Mouse (Mus musculus) lung, postnatal 0 days (tissue): ENCODE measurements around the gene S100a5. TPM values are rescaled to one million over a fixed set of nuclear protein-coding genes. Genes with fewer than 3 reads are reported as not detected.
A peak's percentile ranks its signal among the peaks of the same experiment; 100 is the strongest.

Experiments
- ATAC-seq: fragments of 200-750 bp; cut with Nextera tagmentation; 2 replicates; pipeline ENCODE4 v1.8.0; 2017; ENCODE audit warnings: moderate library complexity
- DNase-seq: peaks from one replicate; pipeline ENCODE4 v3.0.0-alpha.2; 2016; ENCODE audit warnings: low spot score
- H3K27ac ChIP-seq: fragments of 300-500 bp; sonication (generic); 2 replicates; pipeline ENCODE4 v1.5.1; 2014; ENCODE audit warnings: antibody characterized with exemption, mild to moderate bottlenecking, low read length, mixed read lengths
- H3K27me3 ChIP-seq: fragments of 300-500 bp; sonication (generic); replicated peaks from 2 replicates; pipeline ENCODE4 v1.6.1; 2014; ENCODE audit warnings: low read length, mixed read lengths; ENCODE audit not compliant: insufficient read depth
- H3K36me3 ChIP-seq: fragments of 300-500 bp; sonication (generic); 2 replicates; pipeline ENCODE4 v1.6.1; 2014; ENCODE audit warnings: low read length, mixed read lengths; ENCODE audit not compliant: insufficient read depth
- H3K4me1 ChIP-seq: fragments of 300-500 bp; sonication (generic); 2 replicates; pipeline ENCODE4 v1.6.1; 2014; ENCODE audit warnings: antibody characterized with exemption, low read depth, low read length, mixed read lengths; ENCODE audit not compliant: insufficient read depth
- H3K4me2 ChIP-seq: fragments of 300-500 bp; sonication (generic); replicated peaks from 2 replicates; pipeline ENCODE4 v1.6.1; 2014; ENCODE audit warnings: low read depth, mild to moderate bottlenecking, low read length, moderate library complexity, mixed read lengths
- H3K4me3 ChIP-seq: fragments of 300-500 bp; sonication (generic); 2 replicates; pipeline ENCODE4 v1.5.1; 2014; ENCODE audit warnings: low read depth, low read length
- H3K9ac ChIP-seq: fragments of 300-500 bp; sonication (generic); replicated peaks from 2 replicates; pipeline ENCODE4 v1.6.1; 2014; ENCODE audit warnings: low read depth, mild to moderate bottlenecking
- H3K9me3 ChIP-seq: fragments of 300-500 bp; sonication (generic); 2 replicates; pipeline ENCODE4 v1.6.1; 2016; ENCODE audit warnings: low read length, mixed read lengths
- CTCF ChIP-seq: IDR thresholded peaks from 2 replicates; pipeline ENCODE4 v1.5.1; 2016; ENCODE audit warnings: antibody characterized with exemption, mild to moderate bottlenecking
- EP300 ChIP-seq: IDR thresholded peaks from 2 replicates; pipeline ENCODE4 v1.6.1; 2016; ENCODE audit warnings: antibody characterized with exemption, mild to moderate bottlenecking, control low read depth
- WGBS: fragments of 180-500 bp; shearing (Covaris S2); extraction: QIAGEN DNeasy Blood & Tissue Kit; methylation state at CpG from one replicate; pipeline ENCODE4 v1.1.7; 2014; 5-methylcytosine and 5-hydroxymethylcytosine counted together
- polyA plus RNA-seq: library from polyadenylated mRNA; unstranded; fragments of >200 nt; fragmentation: Nextera tagmentation; extraction: Ambion mirVana; gene quantifications from 2 replicates; pipeline ENCODE4 v1.2.1, GENCODE M21; 2015

The S100a5 gene
- polyA plus RNA-seq, 1 experiment from 2014 or later, result not detected

DNA sequence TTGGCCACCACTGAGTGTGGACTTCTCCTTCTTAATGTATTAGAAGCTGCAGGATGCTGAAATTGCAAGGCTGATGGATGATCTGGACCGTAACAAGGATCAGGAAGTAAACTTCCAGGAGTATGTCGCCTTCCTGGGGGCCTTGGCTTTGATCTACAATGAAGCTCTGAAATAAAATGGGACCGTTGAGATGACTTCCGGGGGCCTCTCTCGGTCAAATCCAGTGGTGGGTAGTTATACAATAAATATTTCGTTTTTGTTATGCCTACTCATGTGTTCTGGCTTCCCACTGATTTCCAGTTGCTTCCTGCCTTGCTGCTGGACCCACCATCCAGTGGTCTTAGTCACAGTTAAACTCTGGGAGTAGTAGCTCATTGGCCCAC is 5.8 kb downstream of the S100a5 start:
- H3K9me3 ChIP-seq, result no peaks in the 10 kb centered on the region
- no peaks in the 10 kb centered on the region for H3K27me3 ChIP-seq
- WGBS, result 69% methylated on average over 6 of the region's 6 CpGs
- no peak for DNase-seq
- H3K4me3 ChIP-seq, result peak overlapping the region; percentile 39; the same call in 1 of the 2 replicates
- ATAC-seq, result no peak
- 0 out of 2 replicates have a peak overlapping the region, but pooled peaks have one; percentile 54 for H3K9ac ChIP-seq
- peak overlapping the region; percentile 76 for H3K27ac ChIP-seq
- TF ChIP-seq EP300 (no peak), CTCF (no peak)
- H3K4me2 ChIP-seq, result peak overlapping the region; percentile 65
- H3K4me1 ChIP-seq, result peaks cover 17% of the 10 kb centered on the region
- no peaks in the 10 kb centered on the region for H3K36me3 ChIP-seq

DNA sequence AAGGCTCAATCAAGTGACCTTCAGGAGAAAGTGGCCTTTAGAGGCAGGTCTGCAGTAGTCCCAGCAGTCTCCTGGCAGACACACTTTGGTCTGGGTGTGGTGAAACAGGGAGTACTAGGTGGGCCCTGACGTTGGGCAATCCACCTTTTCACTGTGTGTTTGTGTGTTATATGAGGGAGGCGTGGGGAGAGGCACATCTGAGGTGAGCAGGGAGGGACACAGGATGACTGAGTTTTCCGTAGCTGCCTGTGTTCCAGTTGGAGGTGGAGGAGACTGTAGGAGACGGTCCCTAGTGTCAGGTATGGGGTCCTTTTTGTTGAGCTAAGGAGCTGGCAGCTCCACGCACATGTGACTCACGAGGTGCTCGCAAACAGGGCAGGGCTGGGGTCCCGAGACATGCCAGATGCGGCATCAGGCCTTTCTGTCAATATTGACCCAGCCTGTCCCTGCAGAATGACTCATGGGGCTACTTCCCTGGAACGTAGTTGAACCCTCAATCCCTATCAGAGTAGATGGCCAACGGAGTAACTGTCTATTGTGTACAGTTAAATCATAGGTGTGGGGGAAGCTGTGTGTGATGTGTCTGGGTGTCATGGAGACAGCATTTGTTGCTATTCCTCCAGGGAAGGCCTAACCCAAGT is 6.4 kb downstream of the S100a5 start:
- 50% methylated on average over 11 of the region's 11 CpGs for WGBS
- Histone ChIP-seq H3K36me3 (no peaks in the 10 kb centered on the region), H3K27ac (peak overlapping the region; percentile 76), H3K9ac (no peak overlapping the region), H3K4me2 (peak overlapping the region; percentile 65), H3K27me3 (no peaks in the 10 kb centered on the region), H3K4me3 (peak overlapping the region; percentile 39), H3K4me1 (peaks cover 17% of the 10 kb centered on the region), H3K9me3 (no peaks in the 10 kb centered on the region)
- ATAC-seq (peak; percentile 45), DNase-seq (peak; percentile 70)
- TF ChIP-seq EP300 (no peak), CTCF (0 out of 2 replicates have a peak, but pooled peaks have one; percentile 2)

DNA sequence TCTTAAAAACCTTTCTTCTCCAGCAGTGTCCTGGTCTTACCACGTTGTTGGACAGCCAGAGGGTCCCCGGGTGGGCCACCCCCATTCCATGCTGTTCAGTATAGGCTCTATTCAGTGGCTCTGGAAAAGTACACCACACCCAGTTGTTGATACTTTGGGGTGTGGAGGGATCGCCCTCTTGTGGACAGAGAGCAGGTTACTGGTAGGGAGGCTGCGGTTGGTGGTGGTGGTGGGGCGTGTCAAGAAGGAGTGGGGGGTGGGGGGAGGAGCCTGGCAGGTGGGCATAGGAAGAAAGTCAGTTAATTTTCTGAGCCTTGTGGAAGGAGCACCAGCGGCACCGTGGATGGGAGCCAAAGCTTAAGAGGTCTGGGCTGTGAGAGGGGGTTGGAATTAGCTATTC is 7.1 kb downstream of the S100a5 start:
- H3K4me2 ChIP-seq, result peak overlapping the region; percentile 65
- H3K27ac ChIP-seq, result peak overlapping the region; percentile 76
- peak; percentile 71; the same call in 1 of the 2 replicates for TF ChIP-seq EP300
- peak; percentile 91 for TF ChIP-seq CTCF
- WGBS, result 2% methylated on average over 7 of the region's 7 CpGs
- H3K27me3 ChIP-seq, result no peaks in the 10 kb centered on the region
- no peaks in the 10 kb centered on the region for H3K9me3 ChIP-seq
- peak; percentile 92 for DNase-seq
- H3K4me1 ChIP-seq, result peaks cover 17% of the 10 kb centered on the region
- ATAC-seq, result peak; percentile 81
- no peak overlapping the region for H3K4me3 ChIP-seq
- H3K36me3 ChIP-seq, result no peaks in the 10 kb centered on the region
- no peak overlapping the region for H3K9ac ChIP-seq

DNA sequence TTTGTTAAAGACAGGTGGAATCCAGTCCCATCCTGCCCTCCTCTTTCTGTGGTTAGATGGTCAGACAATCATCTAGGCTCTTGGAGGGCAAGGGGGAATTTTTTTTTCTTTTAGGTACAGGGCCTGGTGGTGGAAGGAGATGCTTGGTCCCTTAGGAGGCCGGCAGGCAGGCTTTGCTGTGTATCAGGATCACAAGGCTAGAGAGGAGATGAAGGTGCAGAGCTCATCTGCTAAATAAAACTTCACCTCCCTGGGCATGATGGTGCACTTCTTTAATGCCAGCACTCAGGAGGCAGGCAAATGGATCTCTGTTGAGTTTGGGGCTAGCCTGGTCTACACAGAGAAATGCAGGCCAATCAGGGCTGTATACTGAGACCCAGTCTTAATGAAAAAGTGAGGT is 7.6 kb downstream of the S100a5 start:
- H3K4me2 ChIP-seq, result peak overlapping the region; percentile 65; the same call in 1 of the 2 replicates
- no peak overlapping the region for H3K4me3 ChIP-seq
- H3K9me3 ChIP-seq, result no peaks in the 10 kb centered on the region
- DNase-seq (no peak), ATAC-seq (no peak)
- H3K9ac ChIP-seq, result no peak overlapping the region
- no peak overlapping the region for H3K27ac ChIP-seq
- TF ChIP-seq EP300, result no peak
- H3K36me3 ChIP-seq, result no peaks in the 10 kb centered on the region
- WGBS, result 46% methylated on average over 1 of the region's 1 CpGs
- peaks cover 17% of the 10 kb centered on the region for H3K4me1 ChIP-seq
- H3K27me3 ChIP-seq, result no peaks in the 10 kb centered on the region

DNA sequence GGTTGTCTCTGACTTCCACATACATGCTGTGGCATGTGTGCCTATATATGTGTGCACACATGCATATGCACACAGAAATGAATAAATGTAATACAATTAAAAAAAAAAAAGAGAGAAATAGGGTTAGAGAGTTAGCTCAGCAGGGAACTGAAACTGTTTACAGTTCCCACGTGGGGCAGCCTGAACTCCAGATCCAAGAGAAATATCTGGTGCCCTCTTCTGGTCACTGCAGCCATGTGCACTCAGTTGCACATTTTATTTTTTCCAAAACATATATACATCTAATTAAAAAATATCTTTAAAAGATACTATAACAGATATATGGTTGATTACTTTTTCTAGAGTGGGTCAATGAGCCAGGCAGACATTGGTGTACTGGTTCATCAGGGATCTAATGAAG is 9.3 kb downstream of the S100a5 start:
- H3K4me1 ChIP-seq, result peaks cover 16% of the 10 kb centered on the region
- H3K9ac ChIP-seq, result no peak overlapping the region
- H3K4me2 ChIP-seq, result no peak overlapping the region
- no peaks in the 10 kb centered on the region for H3K27me3 ChIP-seq
- TF ChIP-seq CTCF, result peak; percentile 48
- TF ChIP-seq EP300, result no peak
- no peaks in the 10 kb centered on the region for H3K9me3 ChIP-seq
- WGBS, result 7% methylated on average over 1 of the region's 1 CpGs
- peak; percentile 40 for DNase-seq
- no peak overlapping the region for H3K27ac ChIP-seq
- H3K4me3 ChIP-seq, result no peak overlapping the region
- no peaks in the 10 kb centered on the region for H3K36me3 ChIP-seq
- no peak for ATAC-seq

DNA sequence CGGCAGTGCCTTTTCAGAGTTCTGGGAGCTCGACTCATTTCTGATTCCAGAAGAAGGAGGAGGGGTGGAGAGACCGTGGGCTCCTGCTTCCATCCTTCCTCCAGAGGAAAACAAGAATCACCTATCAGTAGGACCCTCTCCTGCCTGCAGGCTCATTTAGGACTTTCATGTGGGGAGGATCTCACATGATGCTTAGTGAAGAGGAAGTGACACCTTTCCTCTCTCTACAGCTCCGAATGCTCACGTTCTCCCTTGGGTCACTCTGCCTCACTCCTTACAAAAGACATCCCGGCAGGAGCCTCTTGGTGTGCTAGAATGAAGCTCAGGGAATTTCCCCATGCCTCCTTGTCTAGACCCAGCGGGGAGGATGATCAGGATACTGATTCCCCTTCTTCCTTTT is 13.2 kb downstream of the S100a5 start:
- H3K27me3 ChIP-seq, result no peaks in the 10 kb centered on the region
- no peak overlapping the region for H3K4me2 ChIP-seq
- H3K4me1 ChIP-seq, result no peaks in the 10 kb centered on the region
- TF ChIP-seq EP300, result no peak
- no peak for TF ChIP-seq CTCF
- ATAC-seq (no peak), DNase-seq (no peak)
- H3K9me3 ChIP-seq, result no peaks in the 10 kb centered on the region
- H3K36me3 ChIP-seq, result no peaks in the 10 kb centered on the region
- no peak overlapping the region for H3K9ac ChIP-seq
- WGBS, result 43% methylated on average over 7 of the region's 7 CpGs
- H3K4me3 ChIP-seq, result no peak overlapping the region
- no peak overlapping the region for H3K27ac ChIP-seq
